Mouse (Mus musculus) gastrocnemius, postnatal 36 days (tissue): ENCODE data around the gene Olfr1475. TPM values are rescaled to one million over a fixed set of nuclear protein-coding genes. Genes with fewer than 3 reads are reported as not detected.
"Not testable (repeated sequence)": the region's sequence is repeated elsewhere in the genome, so short reads cannot be mapped to it uniquely, and the experiment has no call there.

Experiments used
- DNase-seq, 2 experiments: peaks; one replicate each; pipeline ENCODE4 v3.0.0; 2022
- intact Hi-C: fragments of 180-260 bp; cut with DNase I; formaldehyde crosslinking; loops from one replicate; pipeline ENCODE4 v1.15.1; 2025
- long read RNA-seq, 2 experiments: library from polyadenylated mRNA; stranded (forward); transcript quantifications; one replicate each; pipeline ENCODE4 v2.0.0; 2021
- total RNA-seq, 2 experiments: library from RNA; stranded (reverse); gene quantifications; 2 replicates each; pipeline ENCODE4 v1.2.3; 2021

Olfr1475 gene
- total RNA-seq, result not detected
- long read RNA-seq, experiment 1, result 0 reads
- long read RNA-seq, experiment 2, result 0 reads

DNA sequence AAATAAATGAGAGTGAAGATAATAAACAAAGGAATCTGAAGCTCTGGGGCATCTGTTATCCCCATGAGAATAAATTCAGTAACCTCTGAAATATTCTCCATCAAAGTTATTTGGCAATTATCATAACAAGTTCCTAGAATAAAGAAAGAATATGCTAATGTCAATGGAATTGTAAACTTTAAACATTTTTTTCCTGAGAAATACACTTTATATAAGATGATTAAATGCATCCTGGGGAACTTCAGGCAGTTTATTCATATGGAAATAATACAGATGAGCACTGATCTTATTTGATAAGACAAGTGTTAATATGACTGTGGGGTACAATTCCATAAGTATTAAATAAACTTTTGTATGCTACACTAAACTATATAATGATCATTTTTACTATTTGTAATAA, at the start of gene Olfr1475:
TSS of gene Olfr1475 (minus strand) at position 101 of the 400 bp plus-strand sequence.
- intact Hi-C loops, result no loop called here
- no peak for DNase-seq

DNA sequence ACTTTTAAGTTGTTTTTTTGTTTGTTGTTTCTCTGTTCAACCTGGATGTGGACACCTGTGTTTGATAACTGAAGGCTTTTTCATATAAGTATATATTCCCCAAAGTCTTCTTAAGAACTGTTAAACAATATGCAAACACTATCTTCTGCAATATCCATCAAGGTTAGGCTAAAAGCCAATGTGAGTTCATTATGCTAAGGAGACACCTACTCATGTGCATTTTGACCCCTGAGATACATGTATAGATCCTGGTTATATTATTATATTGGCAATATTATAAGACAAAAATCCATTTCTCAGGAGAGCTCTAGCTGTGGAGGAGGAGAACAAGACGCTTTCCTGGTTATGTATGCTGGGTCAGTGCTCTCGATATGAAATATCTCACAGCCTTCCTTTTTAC, 47.6 kb upstream of the Olfr1475 start, which contains the start of gene Olfr1480:
TSS of gene Olfr1480 (plus strand) at position 301 of the 400 bp plus-strand sequence.
- intact Hi-C loops, result no loop called here
- DNase-seq, result no peak

DNA sequence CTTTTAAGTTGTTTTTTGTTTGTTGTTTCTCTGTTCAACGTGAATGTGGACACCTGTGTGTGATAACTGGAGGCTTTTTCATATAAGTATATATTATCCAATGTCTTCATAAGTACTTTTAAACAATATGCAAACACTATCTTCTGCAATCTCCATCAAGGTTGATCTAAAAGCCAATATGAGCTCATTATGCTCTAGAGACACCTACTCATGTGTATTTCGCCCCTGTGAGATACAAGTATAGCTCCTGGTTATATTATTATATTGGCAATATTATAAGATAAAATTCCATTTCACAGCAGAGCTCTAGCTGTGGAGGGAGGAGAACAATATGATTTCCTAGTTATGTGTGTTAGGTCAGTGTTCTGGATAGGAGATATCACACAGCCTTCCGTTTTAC, 20.2 kb upstream of the Olfr1475 start, which contains the start of gene Olfr1477:
TSS of gene Olfr1477 (plus strand) at position 301 of the 400 bp plus-strand sequence.
- intact Hi-C loops, result no loop called here
- DNase-seq, result no peak

DNA sequence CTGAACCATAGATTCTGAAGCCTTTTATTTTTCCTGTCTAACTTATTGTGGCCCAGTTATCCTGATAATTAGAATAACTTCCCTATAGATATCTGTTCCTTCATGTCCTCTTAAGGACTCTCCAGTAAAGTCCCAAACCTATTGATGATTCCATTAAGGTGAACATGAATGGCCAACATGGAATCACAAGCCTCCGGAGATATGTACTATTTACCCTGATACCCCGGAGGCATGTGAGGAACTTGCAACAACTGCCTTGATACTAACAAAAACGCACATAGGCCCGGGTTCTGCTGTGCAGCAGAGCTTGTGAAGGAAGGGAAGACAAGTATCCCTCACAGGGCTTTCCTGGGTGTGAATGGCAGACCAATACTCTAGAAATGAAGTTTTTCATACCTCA, 10.7 kb downstream of the Olfr1475 start, which contains the start of gene Olfr1474:
TSS of gene Olfr1474 (plus strand) at position 301 of the 400 bp plus-strand sequence.
- DNase-seq, intact Hi-C loops: not testable (repeated sequence)

DNA sequence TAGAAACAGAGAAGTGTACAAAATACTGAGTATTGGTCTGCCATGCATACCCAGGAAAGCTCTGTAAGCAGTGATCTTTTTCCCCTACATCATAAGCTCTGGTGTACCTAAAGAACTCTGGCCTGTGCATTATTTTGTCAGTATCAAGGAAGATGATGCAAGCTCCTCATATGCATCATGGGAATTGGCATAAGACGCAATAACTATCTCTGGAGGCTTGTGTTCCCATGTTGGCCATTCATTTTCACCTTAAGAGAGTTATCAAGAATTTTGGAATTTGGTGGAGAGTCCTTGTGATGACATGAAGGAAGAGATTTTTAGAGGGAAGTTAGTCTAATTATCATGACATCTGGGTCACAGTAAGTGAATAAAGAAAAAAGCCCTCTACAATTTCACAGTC, 24.0 kb downstream of the Olfr1475 start, which contains the start of gene Olfr1472:
TSS of gene Olfr1472 (minus strand) at position 101 of the 400 bp plus-strand sequence.
- DNase-seq, result no peak
- intact Hi-C loops, result no loop called here

DNA sequence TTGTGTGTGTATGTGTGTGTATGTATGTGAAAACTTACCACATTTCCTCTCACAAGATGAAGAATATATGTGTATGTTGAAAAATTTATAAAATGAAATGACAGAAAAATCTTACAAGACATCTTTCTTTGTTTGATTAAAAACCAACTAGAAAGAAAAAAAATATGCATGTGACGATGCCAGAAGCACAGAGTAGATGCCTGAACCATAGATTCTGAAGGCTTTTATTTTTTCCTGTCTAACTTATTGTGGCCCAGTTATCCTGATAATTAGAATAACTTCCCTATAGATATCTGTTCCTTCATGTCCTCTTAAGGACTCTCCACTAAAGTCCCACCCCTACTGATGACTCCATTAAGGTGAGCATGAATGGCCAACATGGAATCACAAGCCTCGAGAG, 36.9 kb downstream of the Olfr1475 start, which contains the start of gene Olfr1471:
TSS of gene Olfr1471 (plus strand) at position 301 of the 400 bp plus-strand sequence.
- intact Hi-C loops, DNase-seq: not testable (repeated sequence)

Other genes with a start within 250 kb of the Olfr1475 start
- not detected for gene Olfr1463, start 248.9 kb downstream of the Olfr1475 start, total RNA-seq
- not detected for gene Olfr1465, start 164.7 kb downstream of the Olfr1475 start, total RNA-seq
- gene Olfr1466, start 141.3 kb downstream of the Olfr1475 start, total RNA-seq, result not detected
- not detected for gene Olfr1467, start 118.0 kb downstream of the Olfr1475 start, total RNA-seq
- not detected for gene Olfr1469, start 72.3 kb downstream of the Olfr1475 start, total RNA-seq
- not detected for gene Olfr1471, start 36.8 kb downstream of the Olfr1475 start, total RNA-seq
- gene Olfr1472, start 24.1 kb downstream of the Olfr1475 start, total RNA-seq, result not detected
- gene Olfr1474, start 10.6 kb downstream of the Olfr1475 start, total RNA-seq, result not detected
- not detected for gene Olfr1477, start 20.4 kb upstream of the Olfr1475 start, total RNA-seq
- not detected for gene Olfr1480, start 47.7 kb upstream of the Olfr1475 start, total RNA-seq
- gene Olfr1484, start 103.3 kb upstream of the Olfr1475 start, total RNA-seq, result not detected
- gene Olfr1487, start 137.2 kb upstream of the Olfr1475 start, total RNA-seq, result not detected
- not detected for gene Olfr1489, start 151.4 kb upstream of the Olfr1475 start, total RNA-seq
- gene Olfr1490, start 170.9 kb upstream of the Olfr1475 start, total RNA-seq, result not detected
- gene Olfr1491, start 217.1 kb upstream of the Olfr1475 start, total RNA-seq, result not detected
- gene Olfr1493-ps1, start 243.1 kb upstream of the Olfr1475 start, total RNA-seq, result not detected